Mouse (Mus musculus): ENCODE results near the gene Lpgat1. TPM values are rescaled to one million over a fixed set of nuclear protein-coding genes. Genes with fewer than 3 reads are reported as not detected.

Gene Lpgat1
- total RNA-seq, 4 experiments from 2014 or later, result 76.6 to 114 (median 95.5) TPM

- DNase-seq, result no peak
Measured at GRCm38 (mm10) chr1:191806740-191807139, 89.1 kb downstream of the Lpgat1 start.

GRCm38 (mm10) chr1:191807979-191808378 lies 90.3 kb downstream of the Lpgat1 start:
- no peak for DNase-seq

- no peak for DNase-seq
Measured at GRCm38 (mm10) chr1:191808688-191809223, 91.1 kb downstream of the Lpgat1 start.

- DNase-seq, result no peak
Measured at GRCm38 (mm10) chr1:191811774-191812173, 94.1 kb downstream of the Lpgat1 start.

- no peak for DNase-seq
Measured at GRCm38 (mm10) chr1:191812949-191813691, 95.5 kb downstream of the Lpgat1 start.

- DNase-seq, result no peak
Measured at GRCm38 (mm10) chr1:191814240-191814639, 96.6 kb downstream of the Lpgat1 start.

GRCm38 (mm10) chr1:191814935-191815334 lies 97.3 kb downstream of the Lpgat1 start:
- DNase-seq, result no peak

- DNase-seq, result no peak
Measured at GRCm38 (mm10) chr1:191816596-191816995, 99.0 kb downstream of the Lpgat1 start.

- DNase-seq, result peak; percentile 83
Measured at GRCm38 (mm10) chr1:191817418-191818144, 99.9 kb downstream of the Lpgat1 start.

GRCm38 (mm10) chr1:191818145-191818631 lies 100.6 kb downstream of the Lpgat1 start:
- no peak for DNase-seq

GRCm38 (mm10) chr1:191819026-191819425 lies 101.4 kb downstream of the Lpgat1 start:
- no peak for DNase-seq

- DNase-seq, result no peak
Measured at GRCm38 (mm10) chr1:191820951-191821325, 103.3 kb downstream of the Lpgat1 start.

- DNase-seq, result peak; percentile 95
Measured at GRCm38 (mm10) chr1:191821326-191822091, 103.9 kb downstream of the Lpgat1 start, which contains the start of gene Nek2. Gene Nek2, plus strand, starts transcription at chr1:191821444.

GRCm38 (mm10) chr1:191829124-191829523 lies 111.5 kb downstream of the Lpgat1 start:
- no peak for DNase-seq

- DNase-seq, result no peak
Measured at GRCm38 (mm10) chr1:191833396-191833795, 115.8 kb downstream of the Lpgat1 start.

Other genes starting within 250 kb of the Lpgat1 start
- gene Dtl, start 142.3 kb upstream of the Lpgat1 start, total RNA-seq (2022), result 1 to 10 TPM in 1 of 4 experiments, under 1 TPM in 3; 0.64 to 1.7 (median 0.79) TPM
- gene Ints7, start 142.2 kb upstream of the Lpgat1 start, total RNA-seq (2022), result 10 to 100 TPM; 22.5 to 31.1 (median 24.6) TPM
- 1 to 10 TPM in 3 of 4 experiments, under 1 TPM in 1; 0.92 to 4.7 (median 1.5) TPM for gene Nek2, start 103.6 kb downstream of the Lpgat1 start, total RNA-seq (2022)
- gene Slc30a1, start 188.9 kb downstream of the Lpgat1 start, total RNA-seq (2022), result 10 to 100 TPM; 20.4 to 26.5 (median 21.1) TPM